Mouse (Mus musculus) right cerebral cortex, adult 2 months (tissue): ENCODE data around the gene Lmo3.

Experiments used
- DNase-seq, 2 experiments: peaks; one replicate each; pipeline ENCODE4 v3.0.0; 2021 to 2022; ENCODE audit warnings: low spot score in 2 of 2

The Lmo3 gene

GRCm38 (mm10) chr6:138422671-138423321 is 159.0 kb downstream of the Lmo3 start:
- DNase-seq: peak; percentile 53 to 69

- DNase-seq: peak in 1 of 2 experiments; percentile 55
Observed at GRCm38 (mm10) chr6:138421931-138422531, 159.7 kb downstream of the Lmo3 start.

- peak; percentile 56 to 63 for DNase-seq
Observed at GRCm38 (mm10) chr6:138421191-138421613, 160.6 kb downstream of the Lmo3 start.

- peak in 1 of 2 experiments; percentile 24 for DNase-seq
Observed at GRCm38 (mm10) chr6:138420536-138420891, 161.3 kb downstream of the Lmo3 start.

- no peak for DNase-seq
Observed at GRCm38 (mm10) chr6:138419871-138420535, 161.8 kb downstream of the Lmo3 start.

- peak in 1 of 2 experiments; percentile 13 for DNase-seq
Observed at GRCm38 (mm10) chr6:138412075-138412474, 169.7 kb downstream of the Lmo3 start.

GRCm38 (mm10) chr6:138402031-138402430 is 179.7 kb downstream of the Lmo3 start:
- DNase-seq: no peak

- DNase-seq: no peak
Observed at GRCm38 (mm10) chr6:138398836-138399235, 182.9 kb downstream of the Lmo3 start.

GRCm38 (mm10) chr6:138391085-138391484 is 190.7 kb downstream of the Lmo3 start:
- no peak for DNase-seq

GRCm38 (mm10) chr6:138388168-138388936 is 193.4 kb downstream of the Lmo3 start:
- no peak for DNase-seq

GRCm38 (mm10) chr6:138383208-138383607 is 198.6 kb downstream of the Lmo3 start:
- DNase-seq: no peak

GRCm38 (mm10) chr6:138371176-138371575 is 210.6 kb downstream of the Lmo3 start:
- no peak for DNase-seq

- DNase-seq: no peak
Observed at GRCm38 (mm10) chr6:138364111-138364510, 217.7 kb downstream of the Lmo3 start.

GRCm38 (mm10) chr6:138350587-138351345 is 231.0 kb downstream of the Lmo3 start:
- DNase-seq: no peak

- no peak for DNase-seq
Observed at GRCm38 (mm10) chr6:138346558-138346957, 235.2 kb downstream of the Lmo3 start.

- DNase-seq: no peak
Observed at GRCm38 (mm10) chr6:138335858-138336257, 245.9 kb downstream of the Lmo3 start.

- DNase-seq: no peak
Observed at GRCm38 (mm10) chr6:138333991-138334390, 247.8 kb downstream of the Lmo3 start.

GRCm38 (mm10) chr6:138325744-138326400 is 255.9 kb downstream of the Lmo3 start:
- DNase-seq: no peak

- no peak for DNase-seq
Observed at GRCm38 (mm10) chr6:138325145-138325544, 256.6 kb downstream of the Lmo3 start.

- no peak for DNase-seq
Observed at GRCm38 (mm10) chr6:138323325-138323724, 258.4 kb downstream of the Lmo3 start.

GRCm38 (mm10) chr6:138320190-138320737 is 261.5 kb downstream of the Lmo3 start:
- no peak for DNase-seq
